Mouse (Mus musculus) hindlimb bud, embryonic 11.5 days (tissue): ENCODE measurements around the gene Pcsk4.
"Not testable (repeated sequence)": the region's sequence is repeated elsewhere in the genome, so short reads cannot be mapped to it uniquely, and the experiment has no call there.

Experiments
- DNase-seq: peaks from one replicate; pipeline ENCODE4 v3.0.0-alpha.2; 2012; ENCODE audit warnings: low read depth, low spot score; ENCODE audit errors: extremely low spot score

The Pcsk4 gene

GRCm38 (mm10) chr10:80348244-80348781 is 19.0 kb upstream of the Pcsk4 start, which contains the start of gene Adamtsl5:
Gene Adamtsl5 (minus strand): TSS chr10:80348412.
- DNase-seq = no peak

- DNase-seq = no peak
These were observed 18.2 kb upstream of the Pcsk4 start for GRCm38 (mm10) chr10:80347514-80347967.

GRCm38 (mm10) chr10:80345929-80346328 is 16.6 kb upstream of the Pcsk4 start:
- DNase-seq = not testable (repeated sequence)

- DNase-seq = no peak
These were observed 15.8 kb upstream of the Pcsk4 start for GRCm38 (mm10) chr10:80345122-80345521.

GRCm38 (mm10) chr10:80344131-80344661 is 14.9 kb upstream of the Pcsk4 start:
- no peak for DNase-seq

- no peak for DNase-seq
These were observed 14.2 kb upstream of the Pcsk4 start for GRCm38 (mm10) chr10:80343425-80343895.

- DNase-seq = no peak
These were observed 13.6 kb upstream of the Pcsk4 start for GRCm38 (mm10) chr10:80342749-80343424.

- no peak for DNase-seq
These were observed 13.0 kb upstream of the Pcsk4 start for GRCm38 (mm10) chr10:80342305-80342748.

GRCm38 (mm10) chr10:80341491-80342304 is 12.4 kb upstream of the Pcsk4 start:
- DNase-seq = no peak

GRCm38 (mm10) chr10:80341026-80341425 is 11.7 kb upstream of the Pcsk4 start:
- DNase-seq = no peak

GRCm38 (mm10) chr10:80339941-80340750 is 10.8 kb upstream of the Pcsk4 start:
- DNase-seq = no peak

- no peak for DNase-seq
These were observed 7.0 kb upstream of the Pcsk4 start for GRCm38 (mm10) chr10:80336263-80336662.

GRCm38 (mm10) chr10:80332525-80332989 is 3.3 kb upstream of the Pcsk4 start:
- no peak for DNase-seq

- no peak for DNase-seq
These were observed 2.6 kb upstream of the Pcsk4 start for GRCm38 (mm10) chr10:80331636-80332524.

GRCm38 (mm10) chr10:80330888-80331287 is 1.6 kb upstream of the Pcsk4 start:
- DNase-seq = no peak

GRCm38 (mm10) chr10:80330084-80330483 is 786 bp upstream of the Pcsk4 start:
- DNase-seq = no peak

- no peak for DNase-seq
These were observed 4.3 kb downstream of the Pcsk4 start for GRCm38 (mm10) chr10:80325045-80325444.

- no peak for DNase-seq
These were observed 4.9 kb downstream of the Pcsk4 start for GRCm38 (mm10) chr10:80324120-80325037.
